Mouse (Mus musculus): ENCODE data around the gene Foxj3. TPM values are rescaled to one million over a fixed set of nuclear protein-coding genes. Genes with fewer than 3 reads are reported as not detected.

The Foxj3 gene
- polyA plus RNA-seq, 1 experiment: 9.5 TPM

DNA sequence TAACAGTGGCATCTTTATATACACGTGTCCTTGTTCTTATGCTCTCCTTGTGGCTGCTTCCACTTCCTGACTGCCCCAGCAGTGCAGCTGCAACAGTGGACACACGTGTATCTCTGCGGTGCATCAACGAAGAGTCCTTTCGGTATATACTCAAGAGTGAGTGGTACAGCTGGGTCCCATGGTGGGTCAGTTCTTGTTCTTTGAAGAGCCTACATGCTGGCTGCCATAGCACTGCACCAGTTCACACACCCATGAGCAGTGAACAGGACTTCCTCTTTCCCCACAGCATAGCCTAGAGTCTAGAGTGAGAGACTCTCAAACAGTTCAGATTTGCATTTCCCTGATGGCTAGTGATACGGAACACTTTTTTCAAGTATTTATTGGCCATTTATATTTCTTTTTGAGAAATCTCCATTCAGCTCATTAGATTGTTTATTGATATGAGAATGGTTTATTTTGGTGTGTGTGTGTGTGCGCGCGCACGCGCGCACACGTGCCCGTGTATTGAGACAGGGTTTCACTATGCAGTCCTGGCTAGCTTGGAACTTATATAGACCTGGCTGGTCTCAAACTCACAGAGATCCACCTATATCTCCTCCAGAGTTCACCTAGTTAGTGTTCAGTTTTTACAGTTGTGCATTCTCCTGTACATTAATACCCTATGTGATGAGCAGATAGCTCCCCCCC lies 126.7 kb downstream of the Foxj3 start:
- no peaks in the 10 kb centered on the region for H3K27me3 ChIP-seq (ENCODE audit: control insufficient read depth, insufficient read depth, low read length)
- H3K27ac ChIP-seq (ENCODE audit: insufficient read depth, low read length): peak overlapping the region; percentile 38

DNA sequence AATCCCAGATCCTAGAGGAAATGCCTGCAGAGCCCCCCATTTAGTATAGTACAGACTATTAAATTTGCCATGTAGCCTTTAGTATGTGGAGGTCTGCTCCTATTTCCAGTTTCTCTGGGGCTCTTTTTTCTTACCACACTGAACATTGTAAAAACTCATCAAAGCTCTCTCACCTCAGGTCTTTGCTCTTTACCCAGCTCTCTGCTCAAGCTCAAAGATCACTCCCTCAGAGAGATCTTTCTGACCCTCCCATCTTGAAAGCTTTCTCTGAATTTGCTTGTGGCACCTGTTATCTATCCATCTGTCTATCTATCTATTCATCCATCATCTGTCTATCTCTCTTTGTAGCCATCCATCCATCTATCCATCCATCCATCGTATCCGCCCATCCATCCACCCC lies 128.4 kb downstream of the Foxj3 start:
- H3K27ac ChIP-seq (ENCODE audit: insufficient read depth, low read length): no peak overlapping the region
- 98% methylated on average over 2 of the region's 2 CpGs for WGBS
- H3K4me3 ChIP-seq (ENCODE audit: extremely low read depth, insufficient read depth, insufficient read length): no peak overlapping the region
- H3K4me1 ChIP-seq (ENCODE audit: control insufficient read depth, insufficient read depth, insufficient read length): peaks cover 27% of the 10 kb centered on the region; the same call in 1 of the 2 replicates
- no peak for TF ChIP-seq POLR2A (IDR thresholded peaks at IDR 0.05; ENCODE audit: low read depth, low read length)
- no peak for TF ChIP-seq CTCF (IDR thresholded peaks at IDR 0.05; ENCODE audit: extremely low read depth, insufficient read depth, insufficient read length, insufficient replicate concordance)
- no peaks in the 10 kb centered on the region for H3K36me3 ChIP-seq (ENCODE audit: control insufficient read depth, insufficient read depth, low read length)
- no peak for DNase-seq (ENCODE audit: low read depth in 1 of 2, low spot score in 2 of 2)
- no peaks in the 10 kb centered on the region for H3K27me3 ChIP-seq (ENCODE audit: control insufficient read depth, insufficient read depth, low read length)

More for the DNA sequence above, 126.7 kb downstream of the Foxj3 start:
- DNase-seq (ENCODE audit: low read depth in 1 of 2, low spot score in 2 of 2): peak; percentile 38 to 55
- Histone ChIP-seq H3K4me1 (ENCODE audit: control insufficient read depth, insufficient read depth, insufficient read length) (peaks cover 12% of the 10 kb centered on the region; the same call in 1 of the 2 replicates), H3K36me3 (ENCODE audit: control insufficient read depth, insufficient read depth, low read length) (no peaks in the 10 kb centered on the region), H3K4me3 (ENCODE audit: extremely low read depth, insufficient read depth, insufficient read length) (no peak overlapping the region)
- TF ChIP-seq POLR2A (IDR thresholded peaks at IDR 0.05; ENCODE audit: low read depth, low read length) (no peak), CTCF (IDR thresholded peaks at IDR 0.05; ENCODE audit: extremely low read depth, insufficient read depth, insufficient read length, insufficient replicate concordance) (no peak)
- WGBS: 62% methylated on average over 14 of the region's 14 CpGs

DNA sequence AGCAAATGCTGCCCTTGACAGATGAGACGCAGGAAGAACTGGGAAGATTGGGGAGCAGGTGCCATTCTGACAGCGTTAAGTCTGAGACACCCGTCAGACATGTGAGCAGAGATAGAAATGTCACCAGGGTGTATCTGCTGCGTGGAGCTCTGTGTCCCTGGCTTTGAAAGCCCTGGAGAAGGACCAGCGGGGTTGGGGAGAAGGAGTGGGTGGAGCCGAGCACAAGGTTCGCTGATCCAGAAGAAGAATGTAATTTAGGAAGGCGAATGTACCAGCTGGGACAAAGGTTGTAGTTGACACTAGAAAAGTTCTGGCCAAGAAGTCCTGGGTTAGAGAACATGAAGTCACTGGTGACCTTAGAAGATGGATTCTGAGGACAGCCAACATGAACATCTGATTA lies 129.3 kb downstream of the Foxj3 start:
- no peak overlapping the region for H3K4me3 ChIP-seq (ENCODE audit: extremely low read depth, insufficient read depth, insufficient read length)
- 77% methylated on average over 8 of the region's 8 CpGs for WGBS
- TF ChIP-seq CTCF (IDR thresholded peaks at IDR 0.05; ENCODE audit: extremely low read depth, insufficient read depth, insufficient read length, insufficient replicate concordance): no peak
- no peak for TF ChIP-seq POLR2A (IDR thresholded peaks at IDR 0.05; ENCODE audit: low read depth, low read length)
- H3K36me3 ChIP-seq (ENCODE audit: control insufficient read depth, insufficient read depth, low read length): no peaks in the 10 kb centered on the region
- H3K4me1 ChIP-seq (ENCODE audit: control insufficient read depth, insufficient read depth, insufficient read length): peaks cover 33% of the 10 kb centered on the region; the same call in 1 of the 2 replicates
- H3K27me3 ChIP-seq (ENCODE audit: control insufficient read depth, insufficient read depth, low read length): no peaks in the 10 kb centered on the region
- DNase-seq (ENCODE audit: low read depth in 1 of 2, low spot score in 2 of 2): no peak
- H3K27ac ChIP-seq (ENCODE audit: insufficient read depth, low read length): no peak overlapping the region

DNA sequence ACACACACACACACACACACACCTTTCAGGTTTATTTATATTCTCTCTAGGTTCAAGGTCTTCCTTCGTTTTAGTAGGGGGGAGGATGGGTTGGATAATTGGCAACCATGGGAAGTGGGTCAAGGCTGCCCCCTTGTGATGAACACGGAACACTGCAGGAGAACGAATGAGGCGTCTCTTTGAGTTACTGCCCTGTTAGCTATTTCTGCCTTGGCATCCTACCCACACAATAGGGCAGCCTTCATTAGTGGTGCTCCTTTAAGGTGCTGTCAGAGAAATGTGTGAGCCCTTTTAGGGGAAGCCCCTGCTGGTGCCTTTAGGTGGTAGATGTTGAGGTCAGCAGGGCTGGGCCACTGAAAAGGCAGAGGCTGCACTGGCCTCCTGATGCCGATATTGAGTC lies 130.7 kb downstream of the Foxj3 start:
- peak in 1 of 2 experiments; percentile 26 for DNase-seq (ENCODE audit: low read depth in 1 of 2, low spot score in 2 of 2)
- peaks cover 33% of the 10 kb centered on the region; the same call in 1 of the 2 replicates for H3K4me1 ChIP-seq (ENCODE audit: control insufficient read depth, insufficient read depth, insufficient read length)
- H3K4me3 ChIP-seq (ENCODE audit: extremely low read depth, insufficient read depth, insufficient read length): no peak overlapping the region
- WGBS: 31% methylated on average over 5 of the region's 5 CpGs
- no peak overlapping the region for H3K27ac ChIP-seq (ENCODE audit: insufficient read depth, low read length)
- TF ChIP-seq POLR2A (IDR thresholded peaks at IDR 0.05; ENCODE audit: low read depth, low read length) (no peak), CTCF (IDR thresholded peaks at IDR 0.05; ENCODE audit: extremely low read depth, insufficient read depth, insufficient read length, insufficient replicate concordance) (peak; percentile 59; the same call in 1 of the 2 replicates)
- no peaks in the 10 kb centered on the region for H3K36me3 ChIP-seq (ENCODE audit: control insufficient read depth, insufficient read depth, low read length)
- no peaks in the 10 kb centered on the region for H3K27me3 ChIP-seq (ENCODE audit: control insufficient read depth, insufficient read depth, low read length)

DNA sequence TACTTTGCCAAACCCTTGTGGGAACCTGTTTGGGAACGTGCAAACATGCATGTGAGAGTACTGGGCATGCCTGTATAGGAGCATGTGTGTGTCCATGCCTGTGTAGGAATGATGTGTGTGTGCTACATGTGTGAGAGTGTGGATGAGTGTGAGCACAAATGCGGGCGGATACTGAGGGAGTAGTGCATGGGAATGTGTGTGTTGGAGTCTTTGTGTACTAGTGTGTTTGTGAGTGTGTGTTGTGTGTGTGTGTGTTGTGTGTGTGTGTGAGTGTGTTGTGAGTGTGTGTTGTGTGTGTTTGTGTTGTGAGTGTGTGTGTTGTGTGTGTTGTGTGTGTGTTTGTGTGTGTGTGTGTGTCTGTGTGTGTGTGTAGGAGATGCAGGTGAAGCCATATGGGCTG lies 131.4 kb downstream of the Foxj3 start:
- Histone ChIP-seq H3K27me3 (ENCODE audit: control insufficient read depth, insufficient read depth, low read length) (no peaks in the 10 kb centered on the region), H3K27ac (ENCODE audit: insufficient read depth, low read length) (no peak overlapping the region), H3K4me1 (ENCODE audit: control insufficient read depth, insufficient read depth, insufficient read length) (peaks cover 27% of the 10 kb centered on the region; the same call in 1 of the 2 replicates), H3K36me3 (ENCODE audit: control insufficient read depth, insufficient read depth, low read length) (no peaks in the 10 kb centered on the region), H3K4me3 (ENCODE audit: extremely low read depth, insufficient read depth, insufficient read length) (no peak overlapping the region)
- no peak for TF ChIP-seq CTCF (IDR thresholded peaks at IDR 0.05; ENCODE audit: extremely low read depth, insufficient read depth, insufficient read length, insufficient replicate concordance)
- TF ChIP-seq POLR2A (IDR thresholded peaks at IDR 0.05; ENCODE audit: low read depth, low read length): no peak
- DNase-seq (ENCODE audit: low read depth in 1 of 2, low spot score in 2 of 2): no peak
- 93% methylated on average over 3 of the region's 3 CpGs for WGBS

DNA sequence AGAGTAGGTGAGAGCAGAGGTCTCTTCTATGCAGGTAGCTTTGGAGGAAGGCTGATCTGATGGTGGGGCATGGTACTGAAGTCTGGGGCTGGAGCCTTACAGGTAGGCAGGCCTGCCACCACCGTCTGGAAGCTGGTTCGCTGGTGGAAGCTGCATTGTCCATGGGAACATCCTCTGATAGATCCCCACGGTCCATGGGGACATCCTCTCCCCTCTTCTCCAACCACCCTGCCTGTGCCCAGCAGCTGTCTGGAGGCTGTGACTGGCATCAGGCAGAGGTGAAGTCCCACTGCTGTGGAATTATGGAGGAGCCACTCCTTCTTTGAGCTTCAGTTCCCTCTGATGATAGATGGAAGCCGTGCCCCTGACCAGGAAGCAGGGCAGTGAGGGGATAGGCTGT lies 131.8 kb downstream of the Foxj3 start:
- TF ChIP-seq CTCF (IDR thresholded peaks at IDR 0.05; ENCODE audit: extremely low read depth, insufficient read depth, insufficient read length, insufficient replicate concordance): no peak
- TF ChIP-seq POLR2A (IDR thresholded peaks at IDR 0.05; ENCODE audit: low read depth, low read length): no peak
- Histone ChIP-seq H3K4me1 (ENCODE audit: control insufficient read depth, insufficient read depth, insufficient read length) (peaks cover 24% of the 10 kb centered on the region; the same call in 1 of the 2 replicates), H3K36me3 (ENCODE audit: control insufficient read depth, insufficient read depth, low read length) (no peaks in the 10 kb centered on the region), H3K4me3 (ENCODE audit: extremely low read depth, insufficient read depth, insufficient read length) (no peak overlapping the region), H3K27ac (ENCODE audit: insufficient read depth, low read length) (no peak overlapping the region), H3K27me3 (ENCODE audit: control insufficient read depth, insufficient read depth, low read length) (no peaks in the 10 kb centered on the region)
- DNase-seq (ENCODE audit: low read depth in 1 of 2, low spot score in 2 of 2): no peak
- WGBS: 83% methylated on average over 4 of the region's 4 CpGs

Data from spleen, adult 2 months (tissue).